Mouse (Mus musculus) ovary, adult 18-20 months (tissue): ENCODE data around the gene Rd3l.
"Not testable (repeated sequence)": the region's sequence is repeated elsewhere in the genome, so short reads cannot be mapped to it uniquely, and the experiment has no call there.

Experiments
- DNase-seq: peaks from one replicate; pipeline ENCODE4 v3.0.0; 2022; ENCODE audit warnings: low spot score, mixed read lengths

Gene Rd3l

DNA sequence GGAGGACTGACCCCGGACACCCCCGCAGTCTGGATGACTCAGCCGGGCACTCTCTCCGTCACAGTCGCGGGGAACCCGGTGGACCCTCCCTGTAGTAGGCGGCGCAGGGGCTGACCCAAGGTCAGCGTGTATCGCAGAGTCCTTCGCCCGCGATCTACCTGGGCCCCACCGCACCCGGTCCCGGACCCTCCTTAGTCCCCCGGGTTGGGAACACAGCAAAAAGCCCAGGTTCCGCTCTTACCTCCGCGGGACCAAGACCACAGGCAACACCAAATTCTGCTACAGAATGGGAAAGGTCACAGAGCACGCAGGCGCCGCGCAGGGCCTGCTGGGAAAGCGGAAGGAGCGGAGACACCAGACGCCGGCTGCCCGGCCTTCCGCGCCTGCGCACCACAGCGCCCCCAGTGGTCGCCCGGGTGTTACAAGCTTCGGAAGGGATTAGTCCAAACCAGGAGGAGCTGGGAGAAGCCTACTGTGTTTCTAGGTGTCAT lies 14.4 kb downstream of the Rd3l start, which contains the start of gene Atp5mpl:
Gene Atp5mpl (minus strand): TSS at position 295 of the 491 bp plus-strand sequence.
- DNase-seq: peak; percentile 88

GRCm38 (mm10) chr12:111963339-111963738 lies 17.8 kb downstream of the Rd3l start:
- DNase-seq: no peak

GRCm38 (mm10) chr12:111958101-111958865 lies 22.8 kb downstream of the Rd3l start:
- DNase-seq: no peak

DNA sequence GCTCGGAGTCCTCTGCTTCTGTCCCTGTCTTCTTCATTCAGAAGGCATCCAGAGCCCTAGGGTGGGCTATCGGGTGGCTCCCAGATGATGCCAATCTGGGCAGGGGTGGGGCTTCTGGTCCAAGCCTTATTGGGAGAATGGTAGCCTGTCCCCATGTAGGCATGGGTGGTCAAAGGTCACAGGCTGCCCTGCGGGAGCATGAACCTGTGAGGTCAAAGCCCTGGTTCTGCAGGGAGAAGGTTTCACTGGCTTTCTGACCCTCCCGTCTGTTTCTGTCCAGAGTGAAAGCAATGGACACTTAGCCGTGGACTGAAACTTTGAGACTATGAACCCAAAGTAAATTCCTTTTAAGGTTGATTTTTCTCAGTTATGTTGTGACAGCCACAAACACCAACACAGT lies 24.9 kb downstream of the Rd3l start:
- DNase-seq: no peak

- no peak for DNase-seq
Observed at GRCm38 (mm10) chr12:111951701-111952100, 29.4 kb downstream of the Rd3l start.

DNA sequence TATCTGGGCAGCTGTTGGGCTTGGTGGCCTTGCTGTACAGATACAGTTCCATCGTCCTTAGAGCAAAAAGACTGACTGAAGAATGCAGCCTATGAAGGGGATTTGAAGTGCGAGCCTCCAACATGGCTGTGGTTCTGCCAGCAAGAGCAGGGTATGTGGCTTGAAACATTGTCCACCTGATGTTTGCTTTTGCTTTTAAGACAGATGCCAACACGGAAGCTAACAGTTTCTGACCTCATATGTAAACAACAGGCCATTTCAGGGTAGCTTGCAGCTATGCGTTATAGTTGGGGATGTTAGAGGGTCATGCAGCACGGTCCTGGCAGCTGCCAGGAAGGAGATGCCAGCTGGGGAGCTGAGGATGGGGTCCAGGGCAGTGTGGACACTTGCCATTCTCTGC lies 30.6 kb downstream of the Rd3l start:
- DNase-seq: no peak

GRCm38 (mm10) chr12:111946716-111947115 lies 34.4 kb downstream of the Rd3l start:
- peak; percentile 38 for DNase-seq

GRCm38 (mm10) chr12:111945765-111946655 lies 35.1 kb downstream of the Rd3l start:
- DNase-seq: not testable (repeated sequence)

GRCm38 (mm10) chr12:111945115-111945514 lies 36.0 kb downstream of the Rd3l start:
- DNase-seq: peak; percentile 61

- DNase-seq: not testable (repeated sequence)
Observed at GRCm38 (mm10) chr12:111944065-111944987, 36.8 kb downstream of the Rd3l start.

DNA sequence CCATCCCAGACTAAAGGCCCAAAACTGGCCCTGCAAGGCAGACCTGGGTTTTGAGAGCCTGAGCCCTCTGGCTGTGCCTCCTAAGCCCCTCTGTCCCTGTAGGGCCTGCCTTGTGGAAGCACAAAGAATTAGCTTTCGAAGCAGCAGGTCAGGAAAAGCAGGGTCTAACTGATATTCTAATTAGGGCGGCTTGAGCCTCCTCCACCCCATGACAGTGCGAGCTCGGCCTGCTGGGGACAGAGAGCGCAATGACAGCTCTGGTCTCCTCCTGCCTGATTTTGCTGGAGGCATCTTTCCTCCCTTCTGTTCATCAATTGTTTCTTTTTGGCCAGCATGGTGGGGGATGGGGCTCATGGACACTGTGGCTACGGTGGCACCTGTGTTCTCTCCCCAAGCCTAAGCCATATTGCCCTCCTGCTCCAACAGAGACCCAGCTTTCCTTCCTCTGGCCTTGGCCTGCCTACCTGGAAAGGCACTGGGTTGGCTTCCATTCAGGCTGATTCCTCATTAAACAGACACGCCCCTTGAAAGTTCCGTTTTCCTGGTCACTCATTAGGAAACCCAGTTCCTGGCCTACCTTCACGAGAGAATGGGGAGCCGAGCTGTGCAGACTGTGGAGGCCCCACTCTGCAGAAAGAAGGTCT lies 37.6 kb downstream of the Rd3l start:
- DNase-seq: no peak

- DNase-seq: no peak
Observed at GRCm38 (mm10) chr12:111938623-111939177, 42.4 kb downstream of the Rd3l start.

DNA sequence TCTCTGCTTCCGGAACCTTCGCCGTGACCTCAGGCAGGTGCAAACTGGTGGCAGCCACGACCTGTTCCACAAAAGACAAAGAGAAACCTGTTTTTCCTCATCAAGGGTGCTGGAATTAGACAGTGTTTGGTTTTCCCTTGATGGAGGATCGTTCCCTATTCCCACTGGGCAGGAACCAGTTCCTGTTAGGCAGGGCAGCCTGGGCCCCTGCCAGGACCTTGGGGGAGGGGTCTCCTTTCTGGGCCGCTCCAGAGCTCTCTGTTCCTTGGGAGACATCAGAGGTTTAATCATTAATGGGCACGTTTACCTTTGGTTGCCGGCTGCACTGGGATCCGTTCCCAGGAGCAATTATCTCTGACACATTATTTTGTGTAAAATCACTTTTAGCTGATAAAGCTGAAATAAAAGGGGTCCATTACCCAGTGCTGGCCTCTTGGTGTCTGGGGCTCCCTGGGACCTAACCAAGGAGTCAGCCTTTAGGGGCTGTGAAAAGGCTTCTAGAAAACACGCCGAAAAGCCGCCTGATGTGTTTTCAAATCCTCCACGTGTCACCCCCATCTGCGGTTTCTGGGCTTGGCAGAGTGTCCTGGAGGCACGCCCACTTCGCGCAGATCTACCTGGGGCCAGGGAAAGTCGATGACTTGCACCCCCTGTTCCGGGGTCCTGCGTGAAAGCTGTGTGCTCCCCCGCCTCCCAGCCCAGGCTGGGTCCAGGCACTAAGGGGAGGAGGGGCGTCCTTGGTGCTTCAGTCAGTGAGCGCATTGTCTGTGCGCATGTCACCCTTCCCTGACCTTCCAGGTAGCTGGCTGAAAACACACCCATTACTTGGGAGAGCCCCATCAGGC lies 44.2 kb downstream of the Rd3l start:
- DNase-seq: peak; percentile 62

DNA sequence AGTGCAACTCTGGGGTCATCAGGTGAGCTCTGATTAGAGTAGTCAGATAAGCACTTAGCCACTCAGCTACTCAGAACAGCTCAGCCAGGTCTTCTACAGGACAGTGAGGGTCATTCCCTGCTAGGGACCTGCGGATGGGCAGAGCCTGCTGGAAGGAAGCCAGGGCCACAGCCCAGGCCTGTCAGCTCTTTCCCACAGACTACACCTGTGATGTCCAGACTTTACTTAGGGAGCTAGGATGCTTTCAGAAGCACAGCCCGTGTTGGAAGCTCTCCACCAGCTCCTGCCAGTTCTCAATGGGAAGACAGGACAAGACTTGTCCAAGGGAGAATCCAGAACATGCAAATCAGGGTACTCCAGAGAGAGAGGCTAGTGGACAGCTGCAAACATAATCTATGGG lies 47.1 kb downstream of the Rd3l start:
- no peak for DNase-seq

- DNase-seq: peak; percentile 51
Observed at GRCm38 (mm10) chr12:111933032-111933704, 47.9 kb downstream of the Rd3l start.

DNA sequence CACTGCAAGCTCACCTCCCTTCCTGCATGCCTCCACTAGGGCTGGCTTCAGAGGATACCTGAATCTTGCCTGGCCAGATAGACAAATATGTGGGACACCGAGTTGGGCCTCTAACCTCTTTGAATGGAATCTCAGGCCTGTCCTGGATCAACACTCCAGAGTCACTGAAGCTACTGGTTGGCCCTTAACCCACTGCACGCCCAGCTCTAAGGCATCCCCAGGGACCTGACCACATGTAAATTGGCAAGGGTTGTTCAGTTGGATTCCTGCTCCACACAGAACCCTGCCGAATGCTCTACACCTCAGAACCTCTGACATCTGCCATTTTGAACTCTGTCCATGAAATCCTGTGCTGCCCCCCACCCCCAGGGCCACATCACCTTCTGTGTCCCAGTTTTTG lies 48.6 kb downstream of the Rd3l start:
- no peak for DNase-seq

GRCm38 (mm10) chr12:111931411-111932025 lies 49.6 kb downstream of the Rd3l start:
- DNase-seq: no peak
